Mouse (Mus musculus) right cerebral cortex, adult 2 months (tissue): ENCODE data around the gene Ppp1r27.
"Not testable (repeated sequence)": the region's sequence is repeated elsewhere in the genome, so short reads cannot be mapped to it uniquely, and the experiment has no call there.

ENCODE experiments used
- DNase-seq, 2 experiments: peaks; one replicate each; pipeline ENCODE4 v3.0.0; 2021 to 2022; ENCODE audit warnings: low spot score in 2 of 2

Gene Ppp1r27

GRCm38 (mm10) chr11:120550810-120551440 lies at the start of gene Ppp1r27:
Gene Ppp1r27 (minus strand): TSS chr11:120551132.
- no peak for DNase-seq

- DNase-seq, result no peak
Observed at GRCm38 (mm10) chr11:120600716-120601115, 49.8 kb upstream of the Ppp1r27 start.

GRCm38 (mm10) chr11:120598990-120599549 lies 48.1 kb upstream of the Ppp1r27 start:
- DNase-seq, result no peak

GRCm38 (mm10) chr11:120598283-120598989 lies 47.5 kb upstream of the Ppp1r27 start, which contains the start of the genes Alyref and Anapc11:
Gene Alyref (minus strand): TSS chr11:120598365.
Gene Anapc11 (plus strand): TSS chr11:120598421.
- peak; percentile 88 to 94 for DNase-seq

- no peak for DNase-seq
Observed at GRCm38 (mm10) chr11:120597240-120598235, 46.6 kb upstream of the Ppp1r27 start.

- no peak for DNase-seq
Observed at GRCm38 (mm10) chr11:120588531-120588930, 37.6 kb upstream of the Ppp1r27 start.

GRCm38 (mm10) chr11:120583937-120584336 lies 33.0 kb upstream of the Ppp1r27 start:
- DNase-seq, result no peak

GRCm38 (mm10) chr11:120582982-120583293 lies 32.0 kb upstream of the Ppp1r27 start:
- not testable (repeated sequence) for DNase-seq

- DNase-seq, result peak in 1 of 2 experiments; percentile 18
Observed at GRCm38 (mm10) chr11:120582268-120582981, 31.5 kb upstream of the Ppp1r27 start.

GRCm38 (mm10) chr11:120581490-120582267 lies 30.7 kb upstream of the Ppp1r27 start, which contains the start of gene Arhgdia:
Gene Arhgdia (minus strand): TSS chr11:120581624.
- DNase-seq, result peak; percentile 89

GRCm38 (mm10) chr11:120580871-120581331 lies 30.0 kb upstream of the Ppp1r27 start:
- DNase-seq, result peak; percentile 29 to 46

- DNase-seq, result no peak
Observed at GRCm38 (mm10) chr11:120580190-120580589, 29.3 kb upstream of the Ppp1r27 start.

GRCm38 (mm10) chr11:120579316-120580107 lies 28.6 kb upstream of the Ppp1r27 start:
- DNase-seq, result peak; percentile 70 to 82

- DNase-seq, result no peak
Observed at GRCm38 (mm10) chr11:120578694-120579243, 27.8 kb upstream of the Ppp1r27 start.

- DNase-seq, result no peak
Observed at GRCm38 (mm10) chr11:120578024-120578693, 27.2 kb upstream of the Ppp1r27 start.

GRCm38 (mm10) chr11:120577211-120578023 lies 26.5 kb upstream of the Ppp1r27 start:
- DNase-seq, result no peak

- no peak for DNase-seq
Observed at GRCm38 (mm10) chr11:120576365-120576981, 25.5 kb upstream of the Ppp1r27 start.
